Mouse (Mus musculus) spleen, adult 2 months (tissue): ENCODE data around the gene Mettl14. TPM values are rescaled to one million over a fixed set of nuclear protein-coding genes. Genes with fewer than 3 reads are reported as not detected.

Experiments
- DNase-seq, 2 experiments: peaks; one replicate each; pipeline versions ENCODE4 v3.0.0 to v3.0.0-alpha.2; 2012 to 2021; ENCODE audit warnings: low spot score in 2 of 2, low read depth in 1 of 2
- H3K27ac ChIP-seq: fragments of 200-500 bp; 2 replicates; pipeline ENCODE4 v1.5.1; 2012; ENCODE audit warnings: low read length, inconsistent platforms; ENCODE audit not compliant: insufficient read depth
- H3K27me3 ChIP-seq: fragments of 200-500 bp; 2 replicates; pipeline ENCODE4 v1.6.1; 2012; ENCODE audit warnings: mild to moderate bottlenecking, moderate library complexity, low read length, inconsistent platforms; ENCODE audit not compliant: control insufficient read depth, insufficient read depth
- H3K36me3 ChIP-seq: fragments of 200-500 bp; 2 replicates; pipeline ENCODE4 v1.6.1; 2012; ENCODE audit warnings: mild to moderate bottlenecking, low read length, inconsistent platforms; ENCODE audit not compliant: control insufficient read depth, insufficient read depth
- H3K4me1 ChIP-seq: fragments of 200-500 bp; 2 replicates; pipeline ENCODE4 v1.6.1; 2011; ENCODE audit warnings: inconsistent platforms; ENCODE audit not compliant: control insufficient read depth, insufficient read depth, insufficient read length
- H3K4me3 ChIP-seq: fragments of 200-500 bp; 2 replicates; pipeline ENCODE4 v1.5.1; 2011; ENCODE audit warnings: mild to moderate bottlenecking, inconsistent platforms; ENCODE audit not compliant: insufficient read depth, insufficient read length; ENCODE audit errors: extremely low read depth
- CTCF ChIP-seq: fragments of 200-500 bp; IDR thresholded peaks from 2 replicates; pipeline ENCODE4 v1.5.1; 2011; ENCODE audit warnings: mild to moderate bottlenecking, inconsistent platforms; ENCODE audit not compliant: insufficient read depth, insufficient read length, insufficient replicate concordance; ENCODE audit errors: extremely low read depth
- POLR2A ChIP-seq: fragments of 200-500 bp; IDR thresholded peaks from 2 replicates; pipeline ENCODE4 v1.6.1; 2011; ENCODE audit warnings: low read depth, low read length, inconsistent platforms
- WGBS: fragments of 180-500 bp; shearing (Covaris S2); methylation state at CpG from one replicate; pipeline ENCODE4 v1.1.7; 2018; 5-methylcytosine and 5-hydroxymethylcytosine counted together
- polyA plus RNA-seq: library from polyadenylated mRNA; depleted of rRNA; stranded (reverse); fragments of >200 nt; gene quantifications from 2 replicates; pipeline ENCODE4 v1.2.3, GENCODE M21; 2012; rRNA removed

The Mettl14 gene
- polyA plus RNA-seq, 1 experiment = 3.8 TPM

DNA sequence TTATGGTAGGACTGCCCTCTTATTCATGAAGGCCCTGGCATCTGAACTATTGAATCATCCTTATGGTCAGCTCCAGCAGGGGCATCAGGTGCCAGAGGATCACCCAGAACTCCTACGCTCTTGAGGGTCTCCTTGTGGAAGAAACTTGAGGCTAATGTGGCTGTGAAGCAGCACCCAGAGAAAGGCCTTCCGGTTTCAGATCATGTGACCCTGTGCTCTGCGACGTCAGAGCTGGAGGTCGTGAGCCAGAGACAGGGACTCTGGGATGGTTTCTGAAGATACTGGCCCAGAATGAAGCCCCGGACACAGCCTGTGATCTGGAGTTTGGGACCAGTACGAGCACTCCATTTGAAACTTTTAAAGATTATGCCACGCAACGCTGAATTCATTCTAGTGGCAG, 65.6 kb downstream of the Mettl14 start:
- Histone ChIP-seq H3K4me1 (no peaks in the 10 kb centered on the region), H3K27me3 (no peaks in the 10 kb centered on the region), H3K36me3 (no peaks in the 10 kb centered on the region), H3K4me3 (no peak overlapping the region), H3K27ac (no peak overlapping the region)
- TF ChIP-seq CTCF (no peak), POLR2A (no peak)
- 86% methylated on average over 9 of the region's 9 CpGs for WGBS
- no peak for DNase-seq

Other genes with a start within 250 kb of the Mettl14 start
- gene Synpo2, start 150.0 kb downstream of the Mettl14 start, polyA plus RNA-seq = 6.8 and 7.8 TPM in 2 replicates
- gene Sec24d, start 118.7 kb downstream of the Mettl14 start, polyA plus RNA-seq = 17.2 and 26.4 TPM in 2 replicates
- gene Prss12, start 60.8 kb upstream of the Mettl14 start, polyA plus RNA-seq = 1.9 and 2.8 TPM in 2 replicates